Mouse (Mus musculus) midbrain, postnatal 0 days (tissue): Measurements from ENCODE around the gene Ifnar1. TPM values are rescaled to one million over a fixed set of nuclear protein-coding genes. Genes with fewer than 3 reads are reported as not detected.
A peak's percentile ranks its signal among the peaks of the same experiment; 100 is the strongest.

Experiments
- ATAC-seq: fragments of 200-750 bp; cut with Nextera tagmentation; 2 replicates; pipeline ENCODE4 v1.8.0; 2017; ENCODE audit warnings: moderate number of reproducible peaks, mild to moderate bottlenecking, moderate TSS enrichment, moderate library complexity; ENCODE audit not compliant: low FRiP score
- DNase-seq: peaks from one replicate; pipeline ENCODE4 v3.0.0-alpha.2; 2015; ENCODE audit warnings: low spot score
- H3K27ac ChIP-seq: fragments of 300-500 bp; sonication (generic); 2 replicates; pipeline ENCODE4 v1.5.1; 2014; ENCODE audit warnings: low read depth, mild to moderate bottlenecking, low read length, mixed read lengths
- H3K27me3 ChIP-seq: fragments of 300-500 bp; sonication (generic); 2 replicates; pipeline ENCODE4 v1.6.1; 2014; ENCODE audit warnings: low read length, control low read depth, mixed read lengths; ENCODE audit not compliant: insufficient read depth
- H3K36me3 ChIP-seq: fragments of 300-500 bp; sonication (generic); 2 replicates; pipeline ENCODE4 v1.6.1; 2014; ENCODE audit warnings: low read length, control low read depth, mixed read lengths; ENCODE audit not compliant: insufficient read depth
- H3K4me1 ChIP-seq: fragments of 300-500 bp; sonication (generic); 2 replicates; pipeline ENCODE4 v1.6.1; 2014; ENCODE audit warnings: mild to moderate bottlenecking, control low read depth, antibody characterized with exemption, low read length, mixed read lengths; ENCODE audit not compliant: insufficient read depth
- H3K4me2 ChIP-seq: fragments of 300-500 bp; sonication (generic); 2 replicates; pipeline ENCODE4 v1.6.1; 2014; ENCODE audit warnings: low read depth, mild to moderate bottlenecking, low read length, mixed read lengths; ENCODE audit not compliant: poor library complexity, severe bottlenecking
- H3K4me3 ChIP-seq: fragments of 300-500 bp; sonication (generic); 2 replicates; pipeline ENCODE4 v1.5.1; 2014; ENCODE audit warnings: low read depth, mild to moderate bottlenecking, low read length, moderate library complexity
- H3K9ac ChIP-seq: fragments of 300-500 bp; sonication (generic); replicated peaks from 2 replicates; pipeline ENCODE4 v1.6.1; 2014; ENCODE audit warnings: mild to moderate bottlenecking, low read length, moderate library complexity, mixed read lengths; ENCODE audit not compliant: poor library complexity, severe bottlenecking
- H3K9me3 ChIP-seq: fragments of 300-500 bp; sonication (generic); 2 replicates; pipeline ENCODE4 v1.6.1; 2016; ENCODE audit warnings: low read length, control low read depth
- CTCF ChIP-seq: IDR thresholded peaks from 2 replicates; pipeline ENCODE4 v1.5.1; 2016; ENCODE audit warnings: antibody characterized with exemption, mild to moderate bottlenecking
- WGBS: fragments of 180-500 bp; shearing (Covaris S2); extraction: QIAGEN DNeasy Blood & Tissue Kit; methylation state at CpG from one replicate; pipeline ENCODE4 v1.1.7; 2014; 5-methylcytosine and 5-hydroxymethylcytosine counted together
- polyA plus RNA-seq: library from polyadenylated mRNA; unstranded; fragments of >200 nt; fragmentation: Nextera tagmentation; extraction: Ambion mirVana; gene quantifications from 2 replicates; pipeline ENCODE4 v1.2.1, GENCODE M21; 2015
- total RNA-seq: library from RNA; depleted of rRNA; stranded (reverse); fragments of >200 nt; gene quantifications from 2 replicates; pipeline ENCODE4 v1.2.3, GENCODE M21; 2014

Gene Ifnar1
- total and polyA plus RNA-seq, 2 experiments from 2014 or later = 32.4 to 61.1 TPM

GRCm38 (mm10) chr16:91496766-91497165 is 11.7 kb downstream of the Ifnar1 start:
- H3K27ac ChIP-seq = no peak overlapping the region
- no peaks in the 10 kb centered on the region for H3K4me1 ChIP-seq
- H3K27me3 ChIP-seq = no peaks in the 10 kb centered on the region
- DNase-seq (no peak), ATAC-seq (no peak)
- H3K9ac ChIP-seq = no peak overlapping the region
- H3K4me3 ChIP-seq = no peak overlapping the region
- H3K4me2 ChIP-seq = no peak overlapping the region
- no peak for TF ChIP-seq CTCF
- WGBS = 90% methylated on average over 3 of the region's 3 CpGs
- H3K36me3 ChIP-seq = peaks cover 69% of the 10 kb centered on the region
- H3K9me3 ChIP-seq = no peaks in the 10 kb centered on the region

GRCm38 (mm10) chr16:91498041-91498440 is 13.0 kb downstream of the Ifnar1 start:
- H3K4me3 ChIP-seq = no peak overlapping the region
- ATAC-seq (no peak), DNase-seq (no peak)
- H3K9ac ChIP-seq = no peak overlapping the region
- no peaks in the 10 kb centered on the region for H3K4me1 ChIP-seq
- H3K4me2 ChIP-seq = no peak overlapping the region
- H3K27me3 ChIP-seq = no peaks in the 10 kb centered on the region
- no peak for TF ChIP-seq CTCF
- peaks cover 65% of the 10 kb centered on the region for H3K36me3 ChIP-seq
- H3K27ac ChIP-seq = no peak overlapping the region
- H3K9me3 ChIP-seq = no peaks in the 10 kb centered on the region
- 95% methylated on average over 7 of the region's 7 CpGs for WGBS

GRCm38 (mm10) chr16:91504701-91505100 is 19.7 kb downstream of the Ifnar1 start:
- Histone ChIP-seq H3K4me3 (no peak overlapping the region), H3K9ac (no peak overlapping the region), H3K27ac (no peak overlapping the region), H3K9me3 (no peaks in the 10 kb centered on the region), H3K27me3 (no peaks in the 10 kb centered on the region), H3K4me2 (no peak overlapping the region), H3K4me1 (no peaks in the 10 kb centered on the region), H3K36me3 (peaks cover 60% of the 10 kb centered on the region)
- TF ChIP-seq CTCF = no peak
- 94% methylated on average over 7 of the region's 7 CpGs for WGBS
- DNase-seq = no peak
- ATAC-seq = no peak

- Histone ChIP-seq H3K27ac (no peak overlapping the region), H3K4me3 (no peak overlapping the region), H3K4me2 (no peak overlapping the region), H3K9ac (no peak overlapping the region), H3K4me1 (no peaks in the 10 kb centered on the region), H3K27me3 (no peaks in the 10 kb centered on the region), H3K9me3 (no peaks in the 10 kb centered on the region), H3K36me3 (peaks cover 58% of the 10 kb centered on the region)
- WGBS = 89% methylated on average over 15 of the region's 15 CpGs
- ATAC-seq (no peak), DNase-seq (peak; percentile 46)
- TF ChIP-seq CTCF = no peak
Observed at GRCm38 (mm10) chr16:91505116-91505601, 20.1 kb downstream of the Ifnar1 start.

GRCm38 (mm10) chr16:91506396-91506795 is 21.4 kb downstream of the Ifnar1 start:
- H3K9me3 ChIP-seq = no peaks in the 10 kb centered on the region
- no peak overlapping the region for H3K9ac ChIP-seq
- no peak overlapping the region for H3K4me2 ChIP-seq
- no peak for TF ChIP-seq CTCF
- peaks cover 48% of the 10 kb centered on the region for H3K36me3 ChIP-seq
- WGBS = 96% methylated on average over 12 of the region's 12 CpGs
- DNase-seq = no peak
- no peak overlapping the region for H3K27ac ChIP-seq
- ATAC-seq = no peak
- H3K4me1 ChIP-seq = no peaks in the 10 kb centered on the region
- no peak overlapping the region for H3K4me3 ChIP-seq
- no peaks in the 10 kb centered on the region for H3K27me3 ChIP-seq

- H3K9ac ChIP-seq = no peak overlapping the region
- no peaks in the 10 kb centered on the region for H3K4me1 ChIP-seq
- peak; percentile 98 for TF ChIP-seq CTCF
- peaks cover 5% of the 10 kb centered on the region; the same call in 1 of the 2 replicates for H3K36me3 ChIP-seq
- DNase-seq = peak; percentile 84
- H3K4me2 ChIP-seq = no peak overlapping the region
- H3K9me3 ChIP-seq = no peaks in the 10 kb centered on the region
- no peak overlapping the region for H3K27ac ChIP-seq
- H3K4me3 ChIP-seq = no peak overlapping the region
- WGBS = 35% methylated on average over 7 of the region's 7 CpGs
- no peak for ATAC-seq
- no peaks in the 10 kb centered on the region for H3K27me3 ChIP-seq
Observed at GRCm38 (mm10) chr16:91512161-91512787, 27.2 kb downstream of the Ifnar1 start.
